Mouse (Mus musculus) CH12.LX (cell line): ENCODE data around the gene Ap3d1. TPM values are rescaled to one million over a fixed set of nuclear protein-coding genes. Genes with fewer than 3 reads are reported as not detected.

Experiments
- DNase-seq: peaks from one replicate; pipeline ENCODE4 v3.0.0-alpha.2; 2013; ENCODE audit errors: extremely low read depth
- H3K27ac ChIP-seq: 2 replicates; pipeline ENCODE4 v1.5.1; 2012; ENCODE audit warnings: low read depth, mild to moderate bottlenecking, control low read depth, moderate library complexity; ENCODE audit not compliant: insufficient read depth
- H3K27me3 ChIP-seq: replicated peaks from 2 replicates; pipeline ENCODE3; 2012; ENCODE audit warnings: inconsistent platforms
- H3K36me3 ChIP-seq, 2 experiments: replicated peaks in 1 of 2; 2 replicates each; pipeline versions ENCODE3 to v1.6.1; 2012; ENCODE audit warnings: inconsistent platforms in 1 of 2, low read length in 1 of 2, mild to moderate bottlenecking in 1 of 2, mixed read lengths in 1 of 2, moderate library complexity in 1 of 2; ENCODE audit not compliant: control insufficient read depth in 1 of 2, insufficient read depth in 1 of 2
- H3K4me1 ChIP-seq, 2 experiments: 2 replicates each; pipeline ENCODE4 v1.6.1; 2012; ENCODE audit warnings: inconsistent platforms in 1 of 2, moderate library complexity in 1 of 2; ENCODE audit not compliant: insufficient read depth in 2 of 2, control insufficient read depth in 1 of 2
- H3K4me2 ChIP-seq: 2 replicates; pipeline ENCODE4 v1.6.1; 2012; ENCODE audit warnings: low read depth, mild to moderate bottlenecking, control low read depth; ENCODE audit not compliant: poor library complexity, insufficient read depth, severe bottlenecking
- H3K4me3 ChIP-seq, 3 experiments: fragments of 150-350 bp in 1 of 3; sonication (generic) in 1 of 3; replicated peaks in 1 of 3; 2 replicates each; pipeline versions ENCODE3 to v1.5.1; 2011 to 2012; ENCODE audit warnings: low read depth in 2 of 3, low read length in 2 of 3, mild to moderate bottlenecking in 2 of 3, moderate library complexity in 2 of 3, control low read depth in 1 of 3, improper control_type of control experiment in 1 of 3, inconsistent platforms in 1 of 3, mixed read lengths in 1 of 3; ENCODE audit not compliant: poor library complexity in 1 of 3
- H3K79me2 ChIP-seq: replicated peaks from 2 replicates; pipeline ENCODE4 v1.6.1; 2012; ENCODE audit warnings: mild to moderate bottlenecking, moderate library complexity; ENCODE audit not compliant: control insufficient read depth, poor library complexity, insufficient read depth, severe bottlenecking; ENCODE audit errors: extremely low read depth
- H3K9ac ChIP-seq: 2 replicates; pipeline ENCODE4 v1.6.1; 2012; ENCODE audit warnings: low read depth, mild to moderate bottlenecking, control low read depth, moderate library complexity; ENCODE audit not compliant: insufficient read depth
- H3K9me3 ChIP-seq: replicated peaks from 2 replicates; pipeline ENCODE3; 2012; ENCODE audit warnings: low read length, inconsistent platforms, mixed read lengths
- BHLHE40 ChIP-seq: IDR thresholded peaks from 2 replicates; pipeline ENCODE4 v1.6.1; 2011; ENCODE audit warnings: mild to moderate bottlenecking, low read depth, low read length, improper control_type of control experiment
- CHD2 ChIP-seq: IDR thresholded peaks from 2 replicates; pipeline ENCODE4 v1.6.1; 2011; ENCODE audit warnings: low read length, improper control_type of control experiment
- CTCF ChIP-seq, 2 experiments: IDR thresholded peaks in 1 of 2; conservative IDR thresholded peaks in 1 of 2; 2 replicates each; pipeline ENCODE4 v1.5.1; 2011 to 2012; ENCODE audit warnings: low read depth in 2 of 2, low read length in 2 of 2, improper control_type of control experiment in 1 of 2, inconsistent platforms in 1 of 2, mild to moderate bottlenecking in 1 of 2, moderate library complexity in 1 of 2
- E2F4 ChIP-seq: IDR thresholded peaks from 2 replicates; pipeline ENCODE4 v1.6.1; 2011; ENCODE audit warnings: low read depth, low read length, improper control_type of control experiment; ENCODE audit not compliant: insufficient replicate concordance
- EP300 ChIP-seq: IDR thresholded peaks from 2 replicates; pipeline ENCODE4 v1.6.1; 2011; ENCODE audit warnings: low read length, improper control_type of control experiment
- ETS1 ChIP-seq: conservative IDR thresholded peaks from 2 replicates; pipeline ENCODE4 v1.6.1; 2012; ENCODE audit warnings: low read depth, mild to moderate bottlenecking, inconsistent platforms, low read length, improper control_type of control experiment, moderate library complexity
- GABPA ChIP-seq: IDR thresholded peaks from 2 replicates; pipeline ENCODE4 v1.6.1; 2012; ENCODE audit warnings: low read depth, low read length, improper control_type of control experiment, inconsistent platforms; ENCODE audit not compliant: insufficient replicate concordance
- HCFC1 ChIP-seq: IDR thresholded peaks from 2 replicates; pipeline ENCODE4 v1.6.1; 2012; ENCODE audit warnings: low read depth, mild to moderate bottlenecking, inconsistent platforms, low read length, improper control_type of control experiment
- JUN ChIP-seq: IDR thresholded peaks from 2 replicates; pipeline ENCODE4 v1.6.1; 2011; ENCODE audit warnings: low read depth, mild to moderate bottlenecking, low read length, improper control_type of control experiment, moderate library complexity; ENCODE audit not compliant: insufficient read depth
- JUND ChIP-seq: conservative IDR thresholded peaks from 2 replicates; pipeline ENCODE4 v1.6.1; 2011; ENCODE audit warnings: low read depth, low read length, improper control_type of control experiment
- MAFK ChIP-seq: IDR thresholded peaks from 2 replicates; pipeline ENCODE4 v1.6.1; 2011; ENCODE audit warnings: low read length, improper control_type of control experiment; ENCODE audit not compliant: insufficient replicate concordance
- MAX ChIP-seq: IDR thresholded peaks from 2 replicates; pipeline ENCODE4 v1.6.1; 2011; ENCODE audit warnings: low read length, improper control_type of control experiment
- MEF2A ChIP-seq: IDR thresholded peaks from 2 replicates; pipeline ENCODE4 v1.6.1; 2014; ENCODE audit warnings: low read depth, mild to moderate bottlenecking, inconsistent platforms, low read length, improper control_type of control experiment, borderline replicate concordance
- MYC ChIP-seq: IDR thresholded peaks from 2 replicates; pipeline ENCODE4 v1.6.1; 2011; ENCODE audit warnings: low read depth, mild to moderate bottlenecking, improper control_type of control experiment, low read length
- NELFE ChIP-seq: IDR thresholded peaks from 2 replicates; pipeline ENCODE4 v1.6.1; 2011; ENCODE audit warnings: low read depth, low read length, improper control_type of control experiment
- PAX5 ChIP-seq: IDR thresholded peaks from 2 replicates; pipeline ENCODE4 v1.6.1; 2012; ENCODE audit warnings: low read length, inconsistent platforms, mixed read lengths
- POLR2A ChIP-seq: IDR thresholded peaks from 2 replicates; pipeline ENCODE4 v1.6.1; 2011; ENCODE audit warnings: low read depth, mild to moderate bottlenecking, improper control_type of control experiment, low read length
- RAD21 ChIP-seq: IDR thresholded peaks from 2 replicates; pipeline ENCODE4 v1.6.1; 2011; ENCODE audit warnings: low read depth, mild to moderate bottlenecking, low read length, improper control_type of control experiment, moderate library complexity
- SMC3 ChIP-seq: IDR thresholded peaks from 2 replicates; pipeline ENCODE4 v1.6.1; 2011; ENCODE audit warnings: low read depth, low read length, improper control_type of control experiment
- TCF12 ChIP-seq: IDR thresholded peaks from 2 replicates; pipeline ENCODE4 v1.6.1; 2014; ENCODE audit warnings: low read depth, mild to moderate bottlenecking, inconsistent platforms, low read length, improper control_type of control experiment
- UBTF ChIP-seq: IDR thresholded peaks from 2 replicates; pipeline ENCODE4 v1.6.1; 2012; ENCODE audit warnings: low read depth, mild to moderate bottlenecking, inconsistent platforms, low read length, improper control_type of control experiment, moderate library complexity
- USF2 ChIP-seq: conservative IDR thresholded peaks from 2 replicates; pipeline ENCODE4 v1.6.1; 2011; ENCODE audit warnings: low read depth, low read length, improper control_type of control experiment
- ZKSCAN1 ChIP-seq: IDR thresholded peaks from 2 replicates; pipeline ENCODE4 v1.6.1; 2012; ENCODE audit warnings: low read depth, inconsistent platforms, low read length, improper control_type of control experiment, borderline replicate concordance
- ZMIZ1 ChIP-seq: IDR thresholded peaks from 2 replicates; pipeline ENCODE4 v1.6.1; 2012; ENCODE audit warnings: low read depth, mild to moderate bottlenecking, inconsistent platforms, low read length, improper control_type of control experiment
- ZNF384 ChIP-seq: IDR thresholded peaks from 2 replicates; pipeline ENCODE4 v1.6.1; 2012; ENCODE audit warnings: low read depth, low read length, improper control_type of control experiment, inconsistent platforms
- dilution Hi-C: fragments of 300-500 bp; cut with MboI; formaldehyde crosslinking; loops from 2 replicates; pipeline ENCODE4 v1.14.3; 2020; ENCODE audit warnings: low sequenced_read_pairs; ENCODE audit not compliant: extremely low pct_unique_long_range_greater_than_20kb, extremely low pct_ligation_motif_present
- in situ Hi-C: fragments of 300-500 bp; cut with MboI; formaldehyde crosslinking; loops from 3 replicates; pipeline ENCODE4 v1.14.3; 2019; ENCODE audit warnings: low sequenced_read_pairs, low pct_ligation_motif_present, low pct_unique_long_range_greater_than_20kb, mixed read lengths
- polyA plus RNA-seq: library from polyadenylated mRNA; unstranded; fragments of >175 nt; gene quantifications from 2 replicates; pipeline ENCODE4 v1.2.1, GENCODE M21; 2012; ENCODE audit warnings: low read depth; ENCODE audit not compliant: insufficient read length
- total RNA-seq, 2 experiments: library from RNA; depleted of rRNA; stranded (reverse); fragments of 300-350 nt in 1 of 2; fragments of >200 nt in 1 of 2; gene quantifications; 2 replicates each; pipeline ENCODE4 v1.2.3; 2012 to 2014

The Ap3d1 gene
- total and polyA plus RNA-seq, 3 experiments = 28.4 to 57.0 (median 49.4) TPM

DNA sequence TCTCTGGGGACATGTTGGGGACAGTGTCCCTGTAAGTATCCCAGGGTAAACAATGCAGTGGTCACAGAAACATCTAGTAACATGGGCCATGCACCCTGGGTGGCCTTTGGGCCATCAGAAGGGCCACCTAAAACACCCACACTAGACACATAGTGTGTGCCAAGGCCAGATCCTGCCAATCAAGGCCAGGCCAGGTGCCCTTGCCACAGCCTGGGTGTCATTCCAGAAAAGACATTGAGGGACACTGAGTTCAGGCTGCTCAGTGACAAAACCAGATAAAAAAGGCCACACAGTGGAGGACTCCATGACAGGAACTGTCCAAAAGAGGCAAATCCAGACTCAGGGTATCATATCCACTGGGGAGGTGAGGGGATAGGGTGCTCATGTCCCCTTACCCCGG, 58.4 kb downstream of the Ap3d1 start:
- Histone ChIP-seq H3K4me2 (no peak overlapping the region), H3K9me3 (no peaks in the 10 kb centered on the region), H3K36me3 (peaks cover 29 to 54% of the 10 kb centered on the region in 2 experiments), H3K9ac (no peak overlapping the region), H3K4me1 (peaks cover 14 to 57% of the 10 kb centered on the region in 2 experiments), H3K27ac (no peak overlapping the region), H3K27me3 (no peaks in the 10 kb centered on the region), H3K4me3 (no peak overlapping the region), H3K79me2 (no peaks in the 10 kb centered on the region)
- TF ChIP-seq USF2 (no peak), ZKSCAN1 (no peak), UBTF (no peak), ZMIZ1 (no peak), HCFC1 (no peak), CTCF (conservative IDR thresholded peaks at IDR 0.05 in 1 of 2, IDR thresholded peaks at IDR 0.05 in 1 of 2; ENCODE audit: low read depth in 2 of 2, low read length in 2 of 2) (no peak), NELFE (no peak), GABPA (no peak), MAX (no peak), EP300 (no peak), ZNF384 (no peak), BHLHE40 (no peak), RAD21 (no peak), MYC (no peak), SMC3 (no peak), JUN (no peak), MAFK (no peak), TCF12 (no peak), E2F4 (no peak), JUND (no peak)
- in situ Hi-C loops = loop anchor here (5.0 to 25.0 kb wide), 2 partner anchors 71 to 246 kb away; partner anchors contain the start of gene Tcf3
- DNase-seq = no peak
- dilution Hi-C loops = no loop called here

- Histone ChIP-seq H3K27ac (no peak overlapping the region), H3K4me2 (no peak overlapping the region), H3K4me3 (no peak overlapping the region), H3K9ac (no peak overlapping the region), H3K36me3 (peaks cover 22 to 42% of the 10 kb centered on the region in 2 experiments), H3K4me1 (peaks cover 20 to 70% of the 10 kb centered on the region in 2 experiments), H3K27me3 (no peaks in the 10 kb centered on the region), H3K79me2 (no peaks in the 10 kb centered on the region), H3K9me3 (no peaks in the 10 kb centered on the region)
- in situ Hi-C loops = loop anchor here (5.0 to 25.0 kb wide), 2 partner anchors 70 to 245 kb away; partner anchors contain the start of gene Tcf3
- dilution Hi-C loops = no loop called here
- peak; percentile 72 for DNase-seq
- TF ChIP-seq MAX = no peak
- no peak for TF ChIP-seq ZNF384
- no peak for TF ChIP-seq CTCF (conservative IDR thresholded peaks at IDR 0.05 in 1 of 2, IDR thresholded peaks at IDR 0.05 in 1 of 2; ENCODE audit: low read depth in 2 of 2, low read length in 2 of 2)
- TF ChIP-seq ZKSCAN1 = no peak
- TF ChIP-seq POLR2A = no peak
- no peak for TF ChIP-seq PAX5
- 0 out of 2 replicates have a peak, but pooled peaks have one; percentile 27 for TF ChIP-seq ETS1
- no peak for TF ChIP-seq CHD2
- TF ChIP-seq MEF2A = no peak
These were observed 60.1 kb downstream of the Ap3d1 start for GRCm38 (mm10) chr10:80682003-80682402.
